Mouse (Mus musculus) frontal cortex, postnatal 14 days (tissue): Measurements from ENCODE around the gene Ccdc157.

Experiments
- DNase-seq, 2 experiments: peaks; one replicate each; pipeline ENCODE4 v3.0.0; 2022; ENCODE audit warnings: low spot score in 2 of 2

The Ccdc157 gene

GRCm38 (mm10) chr11:4183511-4183910, 23.4 kb upstream of the Ccdc157 start:
- no peak for DNase-seq

DNA sequence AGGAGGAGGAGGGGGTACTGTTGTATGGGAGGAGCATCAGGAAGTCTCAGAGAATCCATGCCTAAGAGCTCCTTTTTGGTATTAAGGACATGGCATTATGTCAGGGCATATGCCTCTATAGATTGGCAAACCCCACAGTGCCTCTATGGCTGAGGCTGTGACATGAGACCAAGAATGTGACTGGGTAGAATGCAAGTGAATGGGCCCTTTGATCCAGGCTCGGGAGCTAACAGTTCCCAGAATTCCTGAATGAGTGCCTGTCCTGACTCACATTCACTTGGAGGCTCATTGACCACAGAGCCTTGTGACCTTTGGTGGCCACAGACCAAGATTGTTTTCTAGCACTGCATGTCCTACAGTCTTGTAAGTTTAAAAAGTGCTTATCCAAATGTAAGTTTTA, 22.0 kb upstream of the Ccdc157 start:
- DNase-seq: no peak

DNA sequence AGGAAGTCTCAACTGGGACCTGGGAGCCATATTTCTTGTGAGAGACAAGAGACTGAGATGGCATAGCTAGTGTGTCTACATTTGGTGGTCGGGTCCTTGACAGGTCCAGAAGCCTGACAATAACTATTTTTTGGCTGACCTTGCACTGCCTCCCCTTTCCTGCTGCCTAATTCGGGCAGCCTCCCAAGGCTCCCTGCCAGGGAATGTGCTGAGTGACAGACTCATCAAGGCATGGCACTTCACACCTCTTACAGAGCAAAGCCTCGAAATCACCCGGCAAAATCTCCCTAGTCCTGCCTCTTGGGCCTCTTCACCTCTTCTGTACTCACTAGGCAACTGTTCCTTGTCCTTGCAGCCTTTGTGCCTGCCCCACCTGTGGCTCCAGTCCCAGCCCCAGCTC, 17.6 kb upstream of the Ccdc157 start:
- no peak for DNase-seq

DNA sequence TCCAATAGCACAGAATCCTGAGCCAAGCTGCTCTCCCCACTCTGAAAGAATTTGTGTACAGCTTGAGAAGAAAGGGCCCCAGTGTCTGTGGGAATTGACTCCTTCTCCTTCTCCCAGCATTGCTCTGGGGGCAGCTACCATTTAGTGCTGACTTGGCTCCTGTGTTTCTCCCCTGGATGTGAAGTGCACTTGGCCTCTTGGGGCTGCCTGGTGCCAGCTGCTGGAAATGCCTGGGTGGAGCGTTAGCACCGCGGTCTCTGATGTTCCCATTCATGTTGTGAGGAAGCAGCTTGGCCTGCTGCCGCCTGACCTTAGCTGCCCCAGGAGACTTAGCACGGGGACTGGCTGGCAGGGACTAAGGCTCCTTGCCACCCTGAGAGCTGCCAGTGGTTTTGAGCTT, 14.5 kb upstream of the Ccdc157 start:
- peak; percentile 40 to 74 for DNase-seq

- no peak for DNase-seq
Observed at GRCm38 (mm10) chr11:4166467-4167090, 6.5 kb upstream of the Ccdc157 start.

DNA sequence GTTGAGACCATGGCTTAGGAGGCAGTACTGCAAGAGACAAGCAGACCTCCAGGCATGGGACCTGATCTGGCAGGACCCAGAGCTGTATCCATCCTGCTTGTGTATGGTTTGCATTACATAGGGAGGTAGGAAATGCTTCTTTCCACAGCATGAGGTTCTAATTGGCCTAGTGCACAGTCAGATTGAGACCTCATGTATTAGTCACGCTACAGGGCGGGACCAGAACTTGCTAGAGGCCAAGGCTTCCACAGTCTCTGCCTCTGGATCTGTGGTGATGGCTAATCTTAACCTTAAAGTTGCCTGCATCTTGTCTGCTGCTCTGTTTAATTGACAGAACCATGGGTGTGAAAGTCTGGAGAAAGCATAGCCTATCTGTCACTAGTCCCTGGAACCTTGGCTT, 4.6 kb upstream of the Ccdc157 start:
- DNase-seq: no peak

GRCm38 (mm10) chr11:4160758-4161480, 826 bp upstream of the Ccdc157 start:
- DNase-seq: no peak

- DNase-seq: no peak
Observed at GRCm38 (mm10) chr11:4158676-4159075, 1.4 kb downstream of the Ccdc157 start.

DNA sequence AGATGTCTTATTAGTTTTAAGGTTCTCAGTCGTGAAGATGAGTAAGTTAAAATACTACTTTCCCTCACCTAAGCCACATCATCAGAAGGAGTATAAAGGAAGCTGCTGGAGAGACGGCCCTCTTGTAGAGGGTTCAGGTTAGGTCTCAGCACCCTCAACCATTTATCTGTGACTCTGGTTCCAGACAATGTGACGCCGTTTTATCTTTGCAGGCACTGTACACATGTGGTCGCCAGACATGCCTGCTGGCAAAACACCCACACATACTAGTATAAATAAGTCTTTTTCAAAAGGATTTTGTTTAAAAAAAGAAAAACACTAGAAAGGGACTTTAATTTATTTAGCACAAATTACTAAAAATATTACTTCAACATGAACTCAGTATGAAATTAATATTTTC, 4.5 kb downstream of the Ccdc157 start:
- DNase-seq: no peak

- DNase-seq: no peak
Observed at GRCm38 (mm10) chr11:4153694-4154093, 6.4 kb downstream of the Ccdc157 start.

- no peak for DNase-seq
Observed at GRCm38 (mm10) chr11:4149886-4150285, 10.2 kb downstream of the Ccdc157 start.

- DNase-seq: no peak
Observed at GRCm38 (mm10) chr11:4148536-4149156, 11.4 kb downstream of the Ccdc157 start.

DNA sequence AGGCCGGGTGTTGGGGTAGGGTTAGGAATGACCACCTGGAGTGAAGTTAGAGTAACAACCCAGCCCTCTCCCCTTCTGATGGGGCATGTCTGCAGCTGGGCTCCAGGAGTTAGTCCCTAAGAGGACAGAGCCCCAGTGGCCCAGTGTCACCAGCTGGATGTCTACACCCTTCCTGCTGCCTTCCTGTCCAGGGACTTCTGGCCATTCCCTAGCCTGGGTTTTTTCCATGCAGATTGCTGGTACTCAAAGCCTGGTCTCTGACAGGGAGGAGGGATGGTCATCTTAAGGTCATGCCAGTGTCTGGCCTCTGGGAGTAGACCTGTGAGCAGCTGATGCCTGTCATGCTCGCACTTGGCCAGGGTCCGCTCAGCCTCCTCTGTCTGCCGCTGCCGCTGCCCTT, 12.0 kb downstream of the Ccdc157 start:
- DNase-seq: no peak

GRCm38 (mm10) chr11:4147098-4147497, 13.0 kb downstream of the Ccdc157 start:
- no peak for DNase-seq

DNA sequence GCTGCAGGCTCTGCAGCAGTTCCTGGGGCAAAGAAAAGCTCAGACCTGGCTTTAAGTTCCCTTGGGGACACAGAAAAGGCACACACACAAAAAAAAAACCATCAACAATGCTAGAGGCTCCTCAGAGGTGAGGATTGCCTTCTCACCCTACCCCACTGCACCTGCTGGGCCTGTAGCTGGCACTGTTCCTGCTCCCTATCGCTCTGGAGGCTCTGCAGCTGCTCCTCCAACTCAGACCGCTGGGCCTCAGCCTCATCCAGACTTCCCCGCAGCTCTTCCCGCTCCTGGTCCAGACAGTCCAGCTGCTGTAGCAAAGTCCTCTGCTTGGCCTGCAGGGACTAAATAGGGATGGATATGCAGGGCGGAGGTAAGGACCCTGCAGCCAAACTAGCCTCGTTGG, 13.7 kb downstream of the Ccdc157 start:
- no peak for DNase-seq

- no peak for DNase-seq
Observed at GRCm38 (mm10) chr11:4143281-4144062, 16.6 kb downstream of the Ccdc157 start.

DNA sequence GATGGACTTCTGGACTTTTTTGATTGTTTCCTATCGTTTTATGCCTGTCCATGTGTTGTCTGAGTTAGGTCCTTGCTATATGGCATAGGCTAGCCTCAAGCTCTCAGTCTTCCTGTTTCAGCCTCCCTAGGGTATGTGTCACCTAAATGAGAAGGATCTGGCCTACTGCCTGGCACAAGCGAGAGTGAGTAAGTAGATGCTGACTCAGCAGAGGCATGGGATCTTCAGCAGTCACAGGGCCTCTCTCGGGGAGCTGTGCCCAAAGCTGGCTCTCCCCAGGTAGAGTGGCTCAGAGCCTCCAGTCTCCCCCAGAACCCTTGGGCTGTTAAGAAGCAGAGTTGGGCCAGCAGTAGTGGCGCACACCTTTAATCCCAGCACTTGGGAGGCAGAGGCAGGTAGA, 17.7 kb downstream of the Ccdc157 start:
- DNase-seq: no peak

- no peak for DNase-seq
Observed at GRCm38 (mm10) chr11:4141505-4141904, 18.6 kb downstream of the Ccdc157 start.

DNA sequence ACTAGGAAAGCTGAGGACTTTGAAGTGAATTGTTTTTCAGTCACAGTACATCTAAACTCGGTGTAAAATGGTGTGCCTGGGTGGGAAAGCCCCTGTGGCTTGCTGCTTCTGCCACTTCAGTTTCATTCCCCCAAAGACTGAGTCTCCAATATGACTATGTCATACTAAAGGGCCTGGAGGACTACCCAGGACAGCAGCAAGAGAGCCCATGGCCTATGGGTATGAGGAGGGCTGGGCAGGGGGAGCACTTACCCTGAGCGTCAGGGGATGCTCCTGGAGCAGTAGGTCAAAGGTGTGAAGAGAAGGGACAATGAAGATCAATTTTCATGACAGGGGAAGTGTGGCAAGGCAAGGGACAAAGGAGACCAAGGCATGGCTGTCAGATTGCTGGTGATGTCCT, 21.1 kb downstream of the Ccdc157 start:
- DNase-seq: no peak

- peak; percentile 58 to 72 for DNase-seq
Observed at GRCm38 (mm10) chr11:4134986-4135935, 24.8 kb downstream of the Ccdc157 start, which contains the start of gene Rnf215. TSS of gene Rnf215 (plus strand) at chr11:4135202.

DNA sequence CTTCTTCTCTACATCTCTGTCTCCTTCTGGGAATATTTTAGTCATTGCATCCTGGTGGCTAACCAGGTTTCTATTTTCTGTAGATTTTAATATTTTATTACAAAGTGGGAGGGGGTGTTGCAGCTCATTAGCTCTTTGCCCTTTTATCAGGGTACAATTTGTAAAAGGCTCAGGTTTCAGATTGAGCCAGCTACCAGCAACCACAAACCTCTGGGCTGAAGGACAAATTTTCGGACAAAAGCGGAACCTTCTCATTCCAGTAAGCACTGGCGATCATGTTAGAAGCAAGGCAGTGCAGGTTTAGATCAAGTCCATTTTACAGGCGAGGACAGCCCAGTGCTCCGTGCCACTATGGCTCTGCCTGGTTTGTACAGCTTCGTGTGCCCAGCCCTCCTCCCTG, 25.7 kb downstream of the Ccdc157 start:
- no peak for DNase-seq
